Mouse (Mus musculus) right cerebral cortex, postnatal 36 days (tissue): ENCODE results near the gene Bgn.
"Not testable (repeated sequence)": the region's sequence is repeated elsewhere in the genome, so short reads cannot be mapped to it uniquely, and the experiment has no call there.

Experiments used
- DNase-seq, 2 experiments: peaks; one replicate each; pipeline ENCODE4 v3.0.0; 2022; ENCODE audit warnings: low spot score in 2 of 2, mixed read lengths in 1 of 2

The Bgn gene

DNA sequence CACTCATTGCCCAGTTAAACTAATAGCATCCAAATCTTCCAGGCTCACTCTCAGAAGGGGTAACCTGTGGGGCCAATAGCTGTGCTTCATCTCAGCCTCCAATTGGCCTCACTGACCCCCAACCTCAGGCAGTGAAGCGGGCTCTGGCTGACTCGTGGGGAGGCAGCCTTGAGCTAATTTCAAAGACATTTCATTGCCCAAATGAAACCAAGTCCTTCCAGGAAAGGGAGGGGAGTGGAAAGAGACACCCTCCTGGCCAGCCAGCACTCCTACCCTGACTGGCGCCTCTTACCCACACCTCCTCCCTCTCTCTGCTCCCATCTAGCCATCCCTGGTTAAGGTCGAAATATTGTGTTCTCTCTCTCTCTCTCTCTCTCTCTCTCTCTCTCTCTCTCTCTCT is 6.8 kb downstream of the Bgn start:
- no peak for DNase-seq

DNA sequence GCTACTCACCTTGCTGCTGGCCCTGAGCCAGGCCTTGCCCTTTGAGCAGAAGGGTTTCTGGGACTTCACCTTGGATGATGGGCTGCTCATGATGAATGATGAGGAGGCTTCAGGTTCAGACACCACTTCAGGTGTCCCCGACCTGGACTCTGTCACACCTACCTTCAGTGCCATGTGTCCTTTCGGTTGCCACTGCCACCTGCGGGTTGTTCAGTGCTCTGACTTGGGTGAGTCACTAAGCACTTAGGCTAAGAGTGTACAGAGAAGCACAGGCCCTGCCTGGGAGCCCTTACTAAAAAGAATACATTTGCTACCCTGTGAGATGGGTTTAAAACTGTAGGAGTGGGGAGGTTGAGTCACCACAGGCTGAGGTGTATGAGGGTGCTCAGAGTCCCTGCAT is 7.4 kb downstream of the Bgn start:
- no peak for DNase-seq

DNA sequence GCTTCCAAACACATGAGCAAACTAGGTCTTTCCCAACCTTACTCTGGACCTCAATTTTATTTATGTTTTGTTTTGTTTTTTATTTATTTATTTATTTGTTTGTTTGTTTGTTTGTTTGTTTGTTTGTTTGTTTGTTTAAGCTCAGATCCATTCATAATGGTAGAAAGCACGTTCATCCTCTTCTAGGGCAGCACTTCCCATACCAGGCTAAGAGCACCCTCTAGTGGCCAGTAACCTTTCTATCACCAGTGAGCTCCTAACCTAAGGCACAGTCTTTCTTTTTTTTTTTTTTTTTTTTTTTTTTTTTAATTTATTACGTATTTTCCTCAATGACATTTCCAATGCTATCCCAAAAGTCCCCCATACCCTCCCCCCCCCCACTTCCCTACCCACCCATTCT is 10.2 kb downstream of the Bgn start:
- not testable (repeated sequence) for DNase-seq

DNA sequence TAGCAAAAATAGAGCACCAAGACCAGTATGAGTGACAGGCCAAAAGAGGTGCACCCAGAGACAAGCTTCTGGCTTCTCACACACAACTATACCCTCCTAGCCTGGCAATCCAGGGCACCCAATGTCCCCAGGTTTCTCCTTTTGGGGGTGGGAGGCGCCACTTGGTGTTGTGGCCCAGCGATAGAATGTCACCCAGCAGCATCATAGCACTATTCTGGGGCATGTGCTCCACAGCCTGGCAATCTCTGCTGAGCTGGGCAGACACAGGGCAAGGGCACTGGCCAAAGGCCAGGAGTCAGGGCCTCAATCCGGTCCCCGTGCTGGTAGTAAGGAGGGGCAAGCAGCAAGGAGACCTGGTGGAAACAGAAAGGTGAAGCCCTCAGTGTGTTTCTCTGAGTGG is 13.3 kb downstream of the Bgn start:
- DNase-seq, result no peak

DNA sequence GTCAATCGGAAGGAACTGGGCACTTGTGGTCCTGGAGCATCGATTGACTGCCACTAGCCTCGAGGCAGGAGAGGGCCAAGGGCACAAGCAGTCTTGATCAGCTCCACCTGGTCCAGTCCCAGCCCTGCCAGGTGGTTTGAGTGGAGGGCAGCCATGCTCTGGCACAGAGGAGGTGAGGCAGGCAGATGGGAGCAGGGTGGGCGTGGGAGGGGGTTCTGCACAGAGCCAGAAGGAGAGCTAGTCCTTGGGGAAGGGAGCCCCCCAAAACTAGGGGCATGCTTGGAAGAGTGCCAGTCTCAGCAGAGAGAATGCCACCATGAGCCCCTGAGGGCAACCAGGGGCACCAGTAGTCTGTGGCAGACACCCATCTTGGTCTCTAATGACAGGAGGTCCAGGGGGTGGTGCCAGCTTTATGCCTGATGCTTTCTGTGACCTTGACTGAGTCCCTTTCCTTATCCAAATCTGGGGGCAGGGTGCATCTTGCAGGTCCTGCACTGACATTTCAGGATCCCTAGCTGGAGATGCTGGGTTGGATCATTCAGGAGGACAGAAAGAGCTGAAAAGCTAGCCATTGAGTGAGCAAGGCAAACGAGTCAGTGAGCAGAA is 21.8 kb downstream of the Bgn start:
- DNase-seq, result no peak

DNA sequence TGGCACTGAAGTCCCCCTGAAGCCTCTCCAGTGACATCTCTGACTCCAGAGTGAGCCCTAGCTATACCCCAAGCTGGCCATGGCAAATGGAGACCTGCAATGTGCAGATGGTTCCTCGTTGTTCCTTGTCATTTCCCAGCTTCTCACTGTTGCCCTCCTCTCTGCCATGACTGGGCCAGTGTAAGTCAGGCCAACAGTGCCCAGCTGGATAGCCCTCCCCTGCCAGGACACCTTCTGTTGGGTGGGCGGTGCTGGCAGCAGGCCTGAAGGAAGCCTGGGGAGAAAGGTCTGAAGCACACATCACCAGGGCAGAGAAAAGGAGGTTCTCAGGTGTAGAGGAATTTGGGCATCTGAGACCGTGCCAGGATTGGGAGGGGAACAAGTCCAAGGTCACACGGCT is 23.2 kb downstream of the Bgn start:
- no peak for DNase-seq

DNA sequence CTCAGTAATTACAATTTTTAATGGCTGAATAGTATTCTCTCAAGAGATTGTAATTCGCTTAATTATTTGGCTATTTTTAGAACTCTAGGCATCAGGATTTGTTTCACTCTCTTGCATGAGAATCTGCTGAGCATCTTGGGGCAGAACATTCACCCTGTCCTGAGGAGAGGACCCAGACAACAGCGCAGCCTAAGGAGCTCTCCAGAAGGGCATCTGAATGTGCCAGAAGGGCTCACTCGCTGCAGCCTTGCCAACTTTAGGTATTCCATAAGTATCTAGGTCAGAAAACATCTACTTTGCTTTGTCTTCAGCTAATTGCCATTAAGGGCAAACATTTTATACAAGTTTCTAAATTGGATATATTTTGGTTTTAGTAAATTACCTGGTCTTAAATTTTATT is 25.8 kb downstream of the Bgn start:
- DNase-seq, result no peak

DNA sequence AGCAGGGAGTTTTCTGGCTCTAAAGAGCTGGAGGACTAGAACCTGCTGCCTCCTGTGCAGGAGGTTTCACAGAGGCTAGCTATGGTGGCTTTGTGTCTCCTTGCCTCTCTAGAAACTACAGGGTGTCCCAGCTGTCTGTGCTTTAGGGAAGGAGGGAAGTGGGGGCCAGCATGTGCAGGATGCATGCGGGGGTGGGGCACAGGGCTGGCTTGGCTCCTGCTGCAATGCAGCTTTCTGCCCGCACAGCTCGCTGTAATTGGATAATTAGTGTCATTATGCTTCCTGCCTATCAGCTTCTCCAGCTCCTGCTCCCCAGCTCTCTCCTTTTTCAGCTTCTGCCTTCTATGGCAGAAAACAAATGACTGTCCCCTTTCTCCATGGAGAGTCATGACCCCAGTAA is 29.5 kb downstream of the Bgn start:
- peak; percentile 26 to 73 for DNase-seq

DNA sequence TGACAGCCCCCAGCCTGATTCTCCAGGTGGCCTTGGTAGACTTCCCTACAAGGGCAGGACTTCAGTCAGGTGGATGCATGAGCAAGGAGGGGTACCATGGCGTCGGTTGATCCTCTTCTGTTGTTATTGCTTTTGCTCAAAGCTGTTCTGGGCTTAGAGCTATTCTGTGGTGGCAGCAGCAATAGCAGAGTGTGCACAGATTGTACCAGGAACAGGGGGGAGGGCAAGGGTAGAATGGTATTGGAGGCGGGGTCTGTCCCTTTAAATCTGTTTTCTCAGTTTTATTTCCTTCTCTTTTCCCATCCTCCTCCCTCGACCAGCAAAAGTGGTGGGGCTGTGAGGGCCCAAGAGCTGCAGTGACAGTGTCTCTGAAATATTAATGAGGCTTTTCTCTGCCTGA is 33.2 kb downstream of the Bgn start:
- DNase-seq, result no peak

DNA sequence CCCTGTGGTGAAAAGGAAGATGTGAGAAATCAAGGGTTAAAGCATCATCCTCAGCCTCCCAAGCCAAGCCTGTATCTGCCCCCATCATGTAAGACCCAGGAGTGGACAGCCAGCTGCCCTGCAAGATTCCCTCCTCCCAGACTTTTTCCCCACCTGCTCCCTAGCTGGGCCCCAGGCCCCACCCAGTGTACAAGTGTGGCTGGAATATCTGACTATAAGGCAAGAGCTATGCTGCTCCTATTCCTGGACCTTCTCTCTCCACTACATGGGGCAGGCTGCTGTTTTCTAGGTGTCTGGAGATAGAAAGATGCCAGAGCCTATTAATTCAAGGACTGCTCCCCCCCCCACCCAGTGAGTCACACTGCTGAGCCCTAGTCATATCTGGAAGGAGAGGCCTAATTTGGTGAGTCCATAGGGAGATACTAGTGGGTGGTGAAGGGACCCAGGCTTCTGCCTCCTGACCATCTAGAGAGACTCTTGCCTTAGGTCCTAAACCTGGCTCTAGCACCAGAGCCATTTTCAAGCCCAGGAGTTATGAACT is 33.7 kb downstream of the Bgn start:
- DNase-seq, result no peak

DNA sequence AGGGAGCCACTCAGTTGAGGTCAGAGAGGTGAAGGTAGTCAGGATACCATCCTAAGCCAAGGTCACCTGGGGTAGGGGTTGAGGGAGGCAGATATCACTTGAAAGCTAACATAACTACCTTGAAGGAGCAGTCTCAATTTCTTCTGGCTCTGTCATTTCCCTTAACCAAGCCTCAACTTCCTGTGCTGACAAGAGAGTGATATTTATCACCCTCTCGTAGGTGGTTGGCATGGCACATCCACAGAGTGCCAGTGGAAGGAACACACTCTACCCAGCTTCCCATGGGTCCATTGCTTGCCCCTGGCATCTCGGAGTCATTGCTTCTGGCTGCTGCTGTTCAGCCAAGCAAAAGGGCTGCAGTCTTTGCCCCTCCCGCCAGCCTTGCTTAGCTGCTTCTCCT is 37.3 kb downstream of the Bgn start:
- no peak for DNase-seq

DNA sequence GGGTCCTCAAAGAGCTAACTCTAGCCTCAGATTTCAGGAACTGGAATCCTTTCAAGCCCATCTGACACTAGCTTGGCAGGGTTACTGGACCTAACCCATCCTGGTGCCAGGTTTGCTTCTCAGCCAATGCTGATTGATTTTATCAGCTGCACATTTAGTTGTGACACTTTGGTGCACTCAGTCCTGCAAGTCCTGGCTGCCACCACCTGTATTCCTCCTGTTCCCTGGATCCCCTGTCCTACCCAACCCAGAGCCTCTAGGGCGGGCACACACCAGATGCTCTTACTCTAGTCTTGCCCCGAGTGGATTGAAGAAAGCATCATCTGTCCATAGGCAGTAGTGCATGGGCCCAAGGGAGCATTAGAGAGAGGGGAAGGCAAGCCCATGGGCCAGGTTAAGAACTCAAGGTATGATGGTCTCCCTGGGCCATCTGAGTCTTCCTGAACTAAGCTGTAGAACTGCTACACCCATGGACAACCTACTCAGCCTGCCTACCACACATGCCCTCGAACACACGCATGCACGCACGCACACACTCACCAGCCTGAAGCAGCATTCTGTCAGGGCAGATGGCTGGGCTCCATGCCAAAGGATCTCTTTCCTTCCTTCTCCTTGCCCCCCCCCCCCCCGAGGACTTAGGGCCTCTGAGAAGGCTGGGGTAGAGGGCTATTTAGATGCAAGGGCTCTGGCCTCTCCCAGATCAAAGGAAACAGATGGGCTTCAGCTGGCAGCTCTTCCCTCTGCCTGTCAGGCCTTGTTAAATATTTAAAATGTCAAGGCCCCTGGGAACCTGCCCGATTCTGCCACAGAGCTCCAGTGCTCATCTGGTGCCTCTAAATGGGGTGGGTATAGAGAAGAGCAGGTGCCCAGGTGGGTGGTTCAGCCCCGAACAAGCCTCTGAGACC is 41.2 kb downstream of the Bgn start:
- peak in 1 of 2 experiments; percentile 11 for DNase-seq

DNA sequence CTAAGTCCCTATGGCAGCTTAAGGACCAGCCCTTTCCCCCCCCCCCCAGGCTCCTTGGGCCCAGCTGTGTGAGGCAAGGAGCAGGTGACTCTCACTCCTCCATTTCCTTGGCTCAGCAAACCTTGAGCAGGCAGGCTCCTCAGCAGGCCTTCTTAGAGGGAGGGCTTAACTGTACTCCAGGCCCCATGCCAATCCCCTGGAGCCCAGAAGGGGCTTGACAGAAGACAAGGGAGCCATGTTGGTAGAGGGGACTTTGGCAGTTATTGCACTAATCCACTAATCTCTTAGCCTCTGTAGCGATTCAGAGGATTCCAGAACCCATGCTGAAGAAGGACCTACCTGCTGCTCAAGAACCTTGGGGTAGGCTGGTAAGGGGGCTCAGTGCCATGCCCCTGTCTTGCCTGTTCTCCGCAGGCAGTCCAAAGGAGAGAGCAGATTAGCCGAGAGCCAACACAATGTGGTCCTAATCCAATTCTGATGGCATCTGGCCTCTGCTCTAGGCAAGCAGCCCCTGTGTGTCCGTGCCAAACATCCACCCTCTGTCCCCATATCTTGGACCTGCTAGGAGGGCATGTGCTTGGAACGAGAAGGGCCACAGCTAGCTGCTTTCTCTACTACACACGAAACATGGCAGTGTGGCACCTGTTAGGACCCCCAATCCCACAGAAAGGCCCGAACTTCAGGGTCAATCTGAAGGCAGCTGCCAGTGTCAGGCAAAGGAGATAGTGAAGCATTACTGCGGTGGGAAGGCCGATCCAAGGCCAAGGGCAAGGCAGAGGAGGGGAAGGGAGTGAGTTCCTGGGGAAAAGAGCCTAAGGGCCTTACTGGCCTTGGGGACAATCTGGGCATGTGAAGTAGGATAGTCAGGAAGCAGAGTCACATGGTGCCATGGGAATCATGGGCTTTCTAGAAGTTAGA is 42.1 kb downstream of the Bgn start:
- DNase-seq, result no peak

DNA sequence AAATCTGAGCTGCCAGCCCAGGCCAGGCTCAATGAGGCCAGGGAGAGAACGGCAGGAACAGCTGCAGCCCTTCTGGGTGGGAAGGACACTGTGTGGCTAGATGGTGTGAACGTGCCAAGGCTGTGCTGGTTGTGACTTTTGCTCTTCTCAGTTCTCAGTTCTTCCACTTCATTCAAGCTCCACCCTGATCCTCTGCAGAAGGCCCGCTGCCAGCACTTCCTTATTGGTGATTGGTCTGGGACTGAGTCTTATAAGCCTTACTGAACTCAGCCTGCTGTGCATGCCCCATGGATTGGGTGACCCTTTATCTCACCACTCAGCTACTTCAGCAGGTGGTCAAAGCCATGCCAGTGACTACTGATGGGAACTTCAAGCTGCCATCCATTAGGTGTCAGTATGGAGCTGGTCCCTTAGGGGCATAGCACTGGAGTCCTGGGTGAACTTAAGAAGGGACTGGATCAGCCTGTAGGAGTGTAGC is 43.0 kb downstream of the Bgn start:
- DNase-seq, result no peak

DNA sequence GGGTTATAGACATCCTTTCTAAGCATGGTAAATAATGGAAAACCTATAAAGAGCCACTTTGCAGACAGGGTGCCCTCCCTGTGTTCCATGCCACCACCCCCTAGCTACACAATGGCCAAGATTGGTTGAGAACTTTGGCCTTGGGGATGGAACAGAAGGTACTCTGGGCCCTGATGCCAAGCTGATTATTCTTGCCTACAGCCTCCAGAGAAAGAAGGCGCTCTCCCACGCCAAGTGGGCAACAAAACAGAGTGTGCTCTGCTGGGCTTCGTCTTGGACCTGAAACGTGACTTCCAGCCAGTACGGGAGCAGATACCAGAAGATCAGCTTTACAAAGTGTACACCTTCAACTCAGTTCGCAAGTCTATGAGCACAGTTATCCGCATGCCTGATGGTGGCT is 54.5 kb downstream of the Bgn start:
- DNase-seq, result no peak

DNA sequence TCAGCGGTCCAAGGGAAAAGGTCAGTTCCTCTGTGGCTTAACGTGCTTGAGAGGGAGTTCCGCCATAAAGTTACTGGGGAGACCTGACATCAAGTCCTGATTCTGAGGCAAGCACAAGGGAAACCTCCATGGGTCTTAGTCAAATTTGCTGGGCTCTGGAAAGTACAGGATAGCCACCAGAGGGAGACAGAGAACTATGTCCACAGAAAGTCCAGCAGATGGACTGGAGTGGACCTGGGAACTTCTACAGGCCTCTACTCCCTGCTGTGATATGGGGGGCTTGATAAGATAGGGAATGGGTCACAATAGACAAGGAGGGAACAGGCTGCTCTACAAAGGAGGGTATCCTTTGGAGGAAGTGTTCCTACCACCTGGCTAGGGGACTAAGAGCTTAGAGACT is 59.9 kb downstream of the Bgn start:
- no peak for DNase-seq
